Mouse (Mus musculus) liver, embryonic 14.5 days (tissue): Measurements from ENCODE around the gene Svs5.

Experiments
- CTCF ChIP-seq: IDR thresholded peaks from 2 replicates; pipeline ENCODE4 v1.5.1; 2016; ENCODE audit warnings: antibody characterized with exemption, low read depth, control low read depth
- EP300 ChIP-seq: IDR thresholded peaks from 2 replicates; pipeline ENCODE4 v1.6.1; 2016; ENCODE audit warnings: antibody characterized with exemption, low read depth

GRCm38 (mm10) chr2:164381726-164382125, 49.2 kb downstream of the Svs5 start:
- TF ChIP-seq CTCF (peak; percentile 51), EP300 (no peak)
